Mouse (Mus musculus): ENCODE measurements around the gene Kel. TPM values are rescaled to one million over a fixed set of nuclear protein-coding genes. Genes with fewer than 3 reads are reported as not detected.

Kel gene
- total and polyA plus RNA-seq, 2 experiments from 2014 or later = 0.06 TPM; not detected in 1

GRCm38 (mm10) chr6:41640449-41640848 lies 63.7 kb downstream of the Kel start:
- H3K36me3 ChIP-seq (ENCODE audit: insufficient read depth, low read length) = no peaks in the 10 kb centered on the region
- no peaks in the 10 kb centered on the region for H3K4me1 ChIP-seq (ENCODE audit: insufficient read depth, low read length)
- no peak overlapping the region for H3K4me2 ChIP-seq (ENCODE audit: low read depth, low read length)
- TF ChIP-seq CTCF (IDR thresholded peaks at IDR 0.05; ENCODE audit: low read depth) = no peak
- no peaks in the 10 kb centered on the region for H3K27me3 ChIP-seq (ENCODE audit: insufficient read depth, low read length)
- no peak overlapping the region for H3K9ac ChIP-seq (replicated peaks; ENCODE audit: low read length)
- no peaks in the 10 kb centered on the region for H3K9me3 ChIP-seq (ENCODE audit: low read length)
- no peak for DNase-seq (ENCODE audit: low spot score)
- WGBS = 54% methylated on average over 3 of the region's 3 CpGs
- no peak for ATAC-seq
- no peak overlapping the region for H3K4me3 ChIP-seq (ENCODE audit: low read length)
- no peak overlapping the region for H3K27ac ChIP-seq

- Histone ChIP-seq H3K4me1 (ENCODE audit: insufficient read depth, low read length) (no peaks in the 10 kb centered on the region), H3K4me3 (ENCODE audit: low read length) (no peak overlapping the region), H3K27ac (no peak overlapping the region), H3K27me3 (ENCODE audit: insufficient read depth, low read length) (no peaks in the 10 kb centered on the region), H3K9me3 (ENCODE audit: low read length) (no peaks in the 10 kb centered on the region), H3K4me2 (ENCODE audit: low read depth, low read length) (no peak overlapping the region), H3K36me3 (ENCODE audit: insufficient read depth, low read length) (no peaks in the 10 kb centered on the region), H3K9ac (replicated peaks; ENCODE audit: low read length) (no peak overlapping the region)
- WGBS = 73% methylated on average over 6 of the region's 6 CpGs
- no peak for DNase-seq (ENCODE audit: low spot score)
- no peak for TF ChIP-seq CTCF (IDR thresholded peaks at IDR 0.05; ENCODE audit: low read depth)
- ATAC-seq = no peak
Observed at GRCm38 (mm10) chr6:41637927-41638506, 66.1 kb downstream of the Kel start.

- no peaks in the 10 kb centered on the region for H3K9me3 ChIP-seq (ENCODE audit: low read length)
- H3K4me1 ChIP-seq (ENCODE audit: insufficient read depth, low read length) = no peaks in the 10 kb centered on the region
- H3K9ac ChIP-seq (replicated peaks; ENCODE audit: low read length) = no peak overlapping the region
- H3K36me3 ChIP-seq (ENCODE audit: insufficient read depth, low read length) = no peaks in the 10 kb centered on the region
- ATAC-seq = no peak
- no peak for TF ChIP-seq CTCF (IDR thresholded peaks at IDR 0.05; ENCODE audit: low read depth)
- peak; percentile 5 for DNase-seq (ENCODE audit: low spot score)
- no peaks in the 10 kb centered on the region for H3K27me3 ChIP-seq (ENCODE audit: insufficient read depth, low read length)
- 29% methylated on average over 1 of the region's 1 CpGs for WGBS
- no peak overlapping the region for H3K27ac ChIP-seq
- H3K4me2 ChIP-seq (ENCODE audit: low read depth, low read length) = no peak overlapping the region
- no peak overlapping the region for H3K4me3 ChIP-seq (ENCODE audit: low read length)
Observed at GRCm38 (mm10) chr6:41637393-41637792, 66.7 kb downstream of the Kel start.

Other genes starting within 250 kb of the Kel start
- not detected in 2 replicates for gene Prss1, start 245.4 kb downstream of the Kel start, total RNA-seq (2014; rRNA removed)
- not detected in 2 replicates for gene Prss1, start 245.4 kb downstream of the Kel start, polyA plus RNA-seq (2015; fragmentation: Nextera tagmentation; extraction: Ambion mirVana)
- gene Prss2, start 182.6 kb downstream of the Kel start, total RNA-seq (2014; rRNA removed) = not detected in 2 replicates
- gene Prss2, start 182.6 kb downstream of the Kel start, polyA plus RNA-seq (2015; fragmentation: Nextera tagmentation; extraction: Ambion mirVana) = not detected in 2 replicates
- 58.4 and 79.1 TPM in 2 replicates for gene Ephb6, start 98.9 kb downstream of the Kel start, total RNA-seq (2014; rRNA removed)
- 25.1 and 27.9 TPM in 2 replicates for gene Ephb6, start 98.9 kb downstream of the Kel start, polyA plus RNA-seq (2015; fragmentation: Nextera tagmentation; extraction: Ambion mirVana)
- 0.58 TPM in 1 of 2 replicates, not detected in the other for gene Trpv6, start 67.9 kb downstream of the Kel start, total RNA-seq (2014; rRNA removed)
- 0.45 and 0.58 TPM in 2 replicates for gene Trpv6, start 67.9 kb downstream of the Kel start, polyA plus RNA-seq (2015; fragmentation: Nextera tagmentation; extraction: Ambion mirVana)
- not detected in 2 replicates for gene Trpv5, start 23.6 kb downstream of the Kel start, total RNA-seq (2014; rRNA removed)
- gene Trpv5, start 23.6 kb downstream of the Kel start, polyA plus RNA-seq (2015; fragmentation: Nextera tagmentation; extraction: Ambion mirVana) = not detected in 2 replicates
- gene Llcfc1, start 19.9 kb downstream of the Kel start, total RNA-seq (2014; rRNA removed) = 0.21 TPM in 1 of 2 replicates, not detected in the other
- not detected in 2 replicates for gene Llcfc1, start 19.9 kb downstream of the Kel start, polyA plus RNA-seq (2015; fragmentation: Nextera tagmentation; extraction: Ambion mirVana)
- not detected in 2 replicates for gene Olfr459, start 70.8 kb upstream of the Kel start, total RNA-seq (2014; rRNA removed)
- not detected in 2 replicates for gene Olfr459, start 70.8 kb upstream of the Kel start, polyA plus RNA-seq (2015; fragmentation: Nextera tagmentation; extraction: Ambion mirVana)
- gene Pip, start 143.2 kb upstream of the Kel start, total RNA-seq (2014; rRNA removed) = not detected in 2 replicates
- not detected in 2 replicates for gene Pip, start 143.2 kb upstream of the Kel start, polyA plus RNA-seq (2015; fragmentation: Nextera tagmentation; extraction: Ambion mirVana)
- not detected in 2 replicates for gene Sval2, start 148.7 kb upstream of the Kel start, total RNA-seq (2014; rRNA removed)
- not detected in 2 replicates for gene Sval2, start 148.7 kb upstream of the Kel start, polyA plus RNA-seq (2015; fragmentation: Nextera tagmentation; extraction: Ambion mirVana)
- gene Sval1, start 247.3 kb upstream of the Kel start, total RNA-seq (2014; rRNA removed) = not detected in 2 replicates
- not detected in 2 replicates for gene Sval1, start 247.3 kb upstream of the Kel start, polyA plus RNA-seq (2015; fragmentation: Nextera tagmentation; extraction: Ambion mirVana)